Mouse (Mus musculus) gastrocnemius, postnatal 14 days (tissue): Measurements from ENCODE around the gene Tbx19. TPM values are rescaled to one million over a fixed set of nuclear protein-coding genes. Genes with fewer than 3 reads are reported as not detected.

Source experiments
- DNase-seq: peaks from one replicate; pipeline ENCODE4 v3.0.0; 2021; ENCODE audit warnings: mixed read lengths
- intact Hi-C: fragments of 180-260 bp; cut with DNase I; formaldehyde crosslinking; loops from one replicate; pipeline ENCODE4 v1.15.1; 2025; ENCODE audit warnings: low total_unique reads
- total RNA-seq, 2 experiments: library from RNA; stranded (reverse); gene quantifications; 2 replicates each; pipeline ENCODE4 v1.2.3; 2021

The Tbx19 gene
- total RNA-seq, 2 experiments from 2014 or later = not detected

DNA sequence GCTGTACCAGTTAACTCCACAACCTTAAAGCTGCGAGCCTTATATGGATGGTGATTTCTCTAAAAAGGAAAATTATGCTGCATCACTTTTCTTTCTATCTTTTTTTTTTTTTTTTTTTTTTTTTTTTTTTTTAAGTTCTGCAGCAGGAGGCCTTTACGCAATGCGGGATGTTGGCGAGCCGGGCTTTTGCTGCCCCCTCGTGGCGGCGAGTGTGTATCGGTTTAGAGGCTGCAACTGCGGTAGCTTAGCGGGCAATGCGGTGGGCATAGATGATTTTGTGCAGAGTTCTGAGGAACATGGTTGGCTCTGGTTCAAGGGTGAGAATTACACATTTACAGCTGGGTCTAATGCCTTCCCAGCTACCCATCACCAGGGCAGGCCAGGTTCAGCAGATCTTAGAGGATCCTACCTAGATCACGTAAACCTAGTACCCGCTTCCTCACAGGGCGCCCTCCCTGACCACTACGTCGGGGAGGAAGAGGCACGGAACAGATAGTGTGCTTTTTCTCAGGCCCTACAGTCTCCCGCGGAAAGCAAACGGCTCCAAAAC is 40.1 kb downstream of the Tbx19 start:
- intact Hi-C loops = loop anchor here (5.0 kb wide), 1 partner anchor 803 kb away; no protein-coding TSS in a partner anchor
- peak; percentile 88 for DNase-seq

DNA sequence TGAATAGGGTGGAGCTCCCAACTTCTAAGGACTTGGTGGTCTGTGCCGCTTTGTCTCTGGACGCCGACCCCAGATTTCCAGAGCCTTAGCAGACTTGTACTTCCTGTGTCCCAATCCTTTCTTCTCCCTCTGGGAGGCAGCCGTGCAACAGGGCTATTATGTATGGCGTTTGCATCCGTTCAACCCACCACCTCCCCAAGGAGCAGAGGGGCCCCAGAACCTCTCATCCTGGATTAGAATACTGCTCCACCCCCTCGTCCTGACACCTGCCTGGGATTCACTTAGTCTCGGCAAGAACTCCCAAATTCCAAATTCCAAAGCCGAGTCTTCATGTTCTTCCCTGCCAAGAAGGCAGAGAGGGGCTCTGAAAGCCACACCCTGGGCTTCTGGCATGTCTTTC is 40.8 kb downstream of the Tbx19 start:
- intact Hi-C loops = loop anchor here (5.0 to 10.0 kb wide), 3 partner anchors 215 to 802 kb away; no protein-coding TSS in a partner anchor
- no peak for DNase-seq

DNA sequence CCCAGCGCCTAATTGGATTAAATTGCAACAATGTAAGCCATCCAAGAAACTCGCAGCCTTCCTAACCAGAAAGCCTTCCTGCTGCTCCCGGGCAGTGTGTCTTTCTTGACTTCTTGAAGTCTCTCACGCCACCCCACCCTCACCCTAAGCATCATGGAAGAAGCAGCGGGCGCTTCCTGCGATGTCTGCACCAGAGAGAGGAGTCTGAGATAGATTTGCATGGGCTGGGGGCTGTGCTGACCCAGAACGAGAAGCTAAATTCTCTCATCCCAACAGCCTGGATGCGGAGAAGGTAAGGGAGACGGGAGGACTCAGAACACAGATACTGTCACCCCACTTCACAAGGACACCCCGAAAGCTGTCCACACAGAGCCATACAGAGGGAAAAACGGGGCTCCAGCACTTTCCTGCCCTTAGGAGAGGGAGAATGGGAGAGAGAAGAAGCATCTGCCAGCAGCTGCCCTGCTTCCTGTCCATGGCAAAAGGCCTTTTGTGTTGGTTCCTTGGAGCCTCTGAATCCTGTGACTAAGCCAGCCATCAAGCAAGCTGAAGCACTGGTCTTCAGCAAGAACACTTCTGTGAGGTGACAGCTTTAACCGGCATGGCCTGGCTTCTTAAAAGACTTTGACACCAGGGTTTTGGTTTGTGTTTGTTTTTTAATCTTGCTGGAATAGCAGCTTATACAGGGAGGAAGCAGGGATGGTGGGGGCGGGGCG is 41.4 kb downstream of the Tbx19 start:
- DNase-seq = no peak
- intact Hi-C loops = loop anchor here (5.0 to 10.0 kb wide), 2 partner anchors 214 to 752 kb away; no protein-coding TSS in a partner anchor

DNA sequence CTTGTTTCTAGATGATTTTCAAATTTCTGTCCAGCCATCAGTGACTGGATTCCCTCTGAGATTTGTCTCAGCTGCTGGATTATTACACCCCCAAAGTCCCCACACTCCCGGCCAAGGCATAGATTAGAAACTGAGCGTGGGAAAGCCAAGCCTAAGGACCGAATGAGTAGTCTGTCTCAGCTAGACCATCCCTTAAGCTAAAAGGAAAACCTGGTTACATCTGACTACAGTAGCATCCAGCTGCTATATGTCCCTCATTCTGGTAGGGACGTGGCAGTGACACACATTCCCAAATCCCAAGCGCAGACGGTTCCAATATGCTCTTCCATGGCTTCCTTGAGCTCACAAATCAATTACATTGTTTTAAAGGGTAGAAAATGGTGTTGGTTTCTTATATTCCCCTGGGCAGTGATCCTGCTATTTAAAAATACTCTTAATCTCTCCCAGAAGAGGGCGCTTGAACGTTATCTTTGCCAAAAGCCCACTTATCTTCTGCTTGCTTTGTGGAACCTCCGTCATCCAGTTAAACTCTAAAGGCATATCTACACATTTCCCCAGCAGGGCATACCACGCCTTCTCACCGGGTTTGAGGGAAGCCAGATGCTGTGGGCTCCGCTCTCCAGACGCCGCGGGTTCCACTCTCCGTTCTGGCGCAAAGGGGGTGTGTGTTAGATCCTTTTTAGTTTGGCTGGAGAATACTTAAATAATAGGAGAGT is 46.0 kb downstream of the Tbx19 start:
- DNase-seq = no peak

DNA sequence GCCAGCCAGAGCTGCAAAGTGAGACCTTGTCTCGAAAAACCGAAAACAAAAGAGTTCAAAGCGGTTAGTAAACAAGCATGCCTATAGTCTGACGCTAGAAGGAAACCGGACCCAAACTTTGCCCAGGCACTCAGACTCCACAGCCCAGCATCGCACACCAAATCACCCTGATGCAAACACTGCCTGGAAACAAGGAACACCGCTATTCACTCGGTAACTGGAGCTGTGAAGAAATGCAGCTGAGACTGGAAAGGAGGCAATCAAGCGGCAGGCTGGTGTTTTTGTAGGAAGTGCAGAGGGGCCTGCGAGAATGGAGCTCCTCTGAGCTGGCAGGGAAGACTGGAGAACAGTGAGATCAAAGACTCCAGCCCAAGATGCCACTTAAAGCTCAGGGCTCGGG is 46.9 kb downstream of the Tbx19 start:
- intact Hi-C loops = loop anchor here (10.0 kb wide), 1 partner anchor 209 kb away; no protein-coding TSS in a partner anchor
- no peak for DNase-seq

More for the DNA sequence above, 46.0 kb downstream of the Tbx19 start:
- intact Hi-C loops = loop anchor here (5.0 to 10.0 kb wide), 2 partner anchors 210 to 747 kb away; no protein-coding TSS in a partner anchor

DNA sequence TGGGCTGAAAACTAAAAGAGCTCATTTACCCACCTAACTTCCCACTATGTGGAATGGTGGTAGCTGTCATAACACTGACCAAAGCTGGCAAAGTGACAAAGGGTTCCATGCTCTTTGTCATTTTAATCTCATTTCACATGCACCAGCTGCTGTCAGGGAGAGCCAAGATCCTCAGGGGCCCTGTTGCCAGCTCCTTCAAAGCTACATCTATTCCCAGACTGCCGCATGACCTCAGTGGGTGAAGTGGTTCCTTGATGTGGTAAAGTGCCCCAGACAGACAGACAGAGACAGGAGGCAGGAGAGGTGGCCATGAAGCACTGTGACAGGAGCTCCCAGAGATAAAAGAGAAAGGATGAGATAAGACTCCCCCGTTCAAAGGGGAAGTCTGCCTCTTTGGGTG is 49.9 kb downstream of the Tbx19 start:
- intact Hi-C loops = loop anchor here (10.0 kb wide), 1 partner anchor 206 kb away; no protein-coding TSS in a partner anchor
- no peak for DNase-seq

DNA sequence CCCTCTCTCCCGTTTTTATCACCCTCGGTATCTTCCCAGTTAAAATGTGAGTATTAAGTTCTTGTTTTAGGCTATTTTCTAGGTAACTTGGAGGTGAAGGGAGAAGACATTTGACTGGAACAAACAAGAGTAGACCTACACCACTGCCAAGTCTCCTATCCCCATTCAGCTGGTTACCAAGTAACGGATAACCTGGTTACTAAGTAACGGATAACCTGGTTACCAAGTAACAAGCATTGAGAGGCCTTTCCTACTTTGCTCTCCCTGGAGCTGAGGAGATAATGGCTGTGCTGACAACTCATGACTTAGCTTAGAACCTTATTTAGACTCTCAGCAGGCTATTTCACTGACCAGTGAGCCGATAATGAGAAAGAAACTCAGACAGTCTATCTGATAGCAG is 51.4 kb downstream of the Tbx19 start:
- intact Hi-C loops = no loop called here
- DNase-seq = no peak

DNA sequence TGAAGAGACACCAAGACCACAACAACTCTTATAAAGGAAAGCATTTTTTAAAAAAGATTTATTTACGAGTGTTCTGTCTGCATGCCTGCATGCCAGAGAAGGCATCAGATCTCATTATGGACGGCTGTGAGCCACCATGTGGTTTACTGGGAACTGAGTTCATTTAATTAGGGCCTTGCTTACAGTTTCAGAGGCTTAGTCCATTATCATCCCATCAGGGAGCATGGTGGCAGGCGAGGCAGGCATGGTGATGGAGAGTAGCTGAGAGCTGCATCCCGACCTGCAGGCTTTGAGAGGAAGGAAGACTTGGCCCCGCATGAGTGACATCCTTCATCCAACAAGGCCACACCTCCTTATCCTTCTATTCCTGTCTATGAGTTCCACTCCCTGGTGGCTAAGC is 52.1 kb downstream of the Tbx19 start:
- intact Hi-C loops = no loop called here

DNA sequence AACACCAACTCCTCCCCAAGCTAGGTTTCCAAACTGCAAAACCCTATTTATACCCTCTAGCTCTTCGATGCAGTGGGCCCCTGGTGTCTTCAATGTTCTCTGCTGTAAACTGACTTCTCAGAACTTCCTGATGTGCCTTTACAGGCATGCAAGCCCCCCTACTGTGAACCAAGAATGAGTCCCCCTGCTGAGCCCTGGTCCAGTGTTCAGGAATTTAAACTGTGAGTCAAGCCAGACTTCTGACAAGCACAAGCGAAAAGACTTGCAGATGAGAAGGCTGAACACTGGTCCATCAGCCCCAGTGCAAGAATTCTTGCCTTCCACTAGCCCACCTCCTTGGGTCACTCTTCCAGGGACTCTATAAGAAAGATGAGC is 54.6 kb downstream of the Tbx19 start:
- intact Hi-C loops = no loop called here
- no peak for DNase-seq

More for the DNA sequence above, 52.1 kb downstream of the Tbx19 start:
- DNase-seq = no peak

DNA sequence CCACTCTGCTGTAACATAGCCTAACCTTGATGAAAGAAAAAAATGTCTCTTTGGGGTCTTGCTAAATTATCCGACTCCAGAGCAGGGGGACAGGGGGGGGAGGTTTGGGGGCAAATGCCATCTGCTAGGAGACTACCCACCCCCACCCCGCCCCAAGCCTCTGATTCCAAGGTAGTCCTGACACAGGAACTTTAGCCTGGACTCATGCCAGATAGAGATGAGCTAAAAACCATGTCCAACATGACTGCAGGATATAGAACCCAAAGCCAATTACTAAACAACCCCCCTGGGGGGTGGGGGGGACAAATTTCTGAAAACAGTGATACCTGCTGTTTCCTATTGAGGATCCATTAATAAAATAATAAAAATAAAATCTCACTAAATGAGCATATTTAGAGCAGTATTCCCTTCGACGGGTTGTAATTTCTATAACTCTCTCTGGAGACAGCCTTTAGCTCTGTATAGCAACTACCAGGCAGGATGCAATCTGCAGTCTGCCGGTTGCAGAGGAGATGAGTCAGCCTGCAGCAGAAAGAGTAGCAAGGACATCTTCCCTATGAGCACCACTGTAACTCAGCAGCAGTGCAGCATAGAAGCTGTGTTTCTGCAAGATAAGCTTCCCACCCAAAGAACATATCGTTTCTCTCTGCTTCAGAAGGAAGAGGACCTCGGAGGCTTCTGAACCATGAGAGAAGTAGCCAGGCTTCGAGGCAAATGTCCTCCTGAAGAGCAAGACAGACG is 55.1 kb downstream of the Tbx19 start:
- no peak for DNase-seq
- intact Hi-C loops = no loop called here

DNA sequence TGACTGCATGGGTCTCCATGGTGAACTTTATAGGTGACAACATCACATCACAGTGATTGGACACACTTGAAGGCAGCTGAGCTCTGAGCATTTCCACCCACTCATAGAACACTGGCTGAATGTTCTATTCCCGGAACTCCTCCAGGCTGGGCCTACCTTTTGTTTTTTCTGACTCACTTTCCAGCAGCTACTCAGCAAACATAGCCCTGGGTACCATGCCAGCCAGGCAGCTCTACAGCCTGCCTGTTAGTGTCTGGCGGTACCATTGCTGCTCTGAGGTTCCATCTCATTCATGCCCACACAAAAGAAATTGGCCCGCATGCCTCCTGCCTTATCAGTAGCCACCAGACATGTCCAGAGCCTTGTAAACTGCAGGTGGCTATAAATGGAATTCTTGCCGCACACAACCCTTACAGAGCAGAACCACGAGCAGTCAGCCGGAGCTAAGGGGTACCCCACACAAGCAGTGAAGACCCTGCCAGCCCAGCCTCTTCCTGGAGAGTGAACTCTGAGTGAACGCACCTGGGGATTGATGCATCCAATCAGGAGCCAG is 55.8 kb downstream of the Tbx19 start:
- intact Hi-C loops = no loop called here
- DNase-seq = no peak

DNA sequence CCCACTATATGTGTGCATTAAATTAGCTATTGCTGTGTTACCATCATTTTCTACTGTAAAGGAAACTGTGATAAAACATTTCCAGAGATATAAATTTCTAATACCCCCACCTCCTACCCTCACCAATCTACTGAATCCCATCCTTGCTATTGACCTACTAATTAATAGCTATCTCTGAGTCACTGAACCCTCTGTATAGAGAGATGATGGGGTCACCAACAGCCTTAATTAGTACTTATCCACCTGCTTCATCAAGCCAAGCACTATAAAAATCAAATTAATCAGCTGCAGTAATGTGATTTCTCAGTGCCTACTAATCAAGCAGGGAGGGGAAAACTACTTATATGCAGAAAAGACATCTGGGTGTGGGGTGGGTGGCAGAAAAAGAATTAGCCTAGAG is 61.0 kb downstream of the Tbx19 start:
- intact Hi-C loops = no loop called here

DNA sequence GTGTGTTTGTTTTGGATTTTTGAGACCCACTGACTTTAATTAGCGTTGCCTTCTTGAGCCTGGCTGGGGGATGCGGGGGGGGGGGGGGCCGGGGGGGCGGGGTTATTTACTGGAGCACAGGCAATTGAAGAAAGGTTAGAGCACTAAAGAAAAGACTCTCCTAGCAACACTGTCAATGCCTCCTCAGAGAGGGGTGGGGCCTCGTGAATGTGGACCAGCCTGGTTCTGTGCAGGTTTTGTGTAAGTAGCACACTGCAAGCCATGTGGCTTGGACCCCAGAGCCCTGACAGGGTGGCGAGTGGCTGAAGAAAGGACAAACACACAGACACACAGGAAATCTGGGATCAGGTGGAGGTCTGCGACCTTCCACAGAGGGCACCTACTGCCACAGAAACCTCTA is 65.7 kb downstream of the Tbx19 start:
- intact Hi-C loops = no loop called here
- no peak for DNase-seq

More for the DNA sequence above, 61.0 kb downstream of the Tbx19 start:
- no peak for DNase-seq

DNA sequence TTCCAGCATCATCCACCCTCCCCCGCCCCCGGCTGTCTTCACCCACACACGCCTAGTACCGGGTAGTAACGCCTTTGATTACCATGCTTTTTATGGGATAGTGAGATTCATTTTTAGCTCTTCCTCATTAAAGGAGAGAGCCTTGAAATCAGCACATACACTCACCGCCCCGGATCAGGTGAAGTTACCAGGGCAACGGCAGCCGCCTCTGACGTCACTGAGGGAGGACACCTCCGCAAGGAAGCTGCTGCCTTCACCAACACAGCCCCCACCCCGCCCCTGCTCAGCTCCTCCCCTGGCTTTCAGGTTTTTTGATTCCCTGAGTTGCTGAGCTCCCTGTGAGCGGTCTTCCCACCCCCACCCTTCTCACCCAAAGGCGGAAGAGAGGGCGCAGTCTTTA is 68.9 kb downstream of the Tbx19 start:
- intact Hi-C loops = no loop called here

DNA sequence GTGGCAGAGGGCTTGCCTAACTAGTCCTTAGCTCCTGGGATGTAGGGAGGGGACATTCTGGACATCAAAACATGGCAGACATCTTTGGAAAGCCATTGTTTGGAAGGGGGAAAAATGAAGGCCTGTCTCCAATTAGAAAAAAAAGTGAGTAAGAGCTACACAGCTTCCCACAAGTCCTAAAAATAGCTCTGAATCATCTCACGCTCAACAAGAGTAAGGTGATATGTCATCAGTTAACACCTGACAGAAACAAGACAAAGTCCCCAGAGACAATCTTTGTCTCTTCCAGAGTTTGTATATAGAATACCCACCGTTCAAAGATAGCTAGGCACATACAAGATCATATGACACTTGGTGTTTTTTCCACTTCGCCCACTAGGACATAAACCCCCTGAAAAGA is 71.0 kb downstream of the Tbx19 start:
- no peak for DNase-seq
- intact Hi-C loops = no loop called here

More for the DNA sequence above, 68.9 kb downstream of the Tbx19 start:
- no peak for DNase-seq

Other genes with a start within 250 kb of the Tbx19 start
- not detected for gene Xcl1, start 225.2 kb downstream of the Tbx19 start, total RNA-seq
- 10 to 100 TPM in 1 of 2 experiments, 1 to 10 TPM in 1; 8.9 to 10.5 TPM for gene Sft2d2, start 33.7 kb upstream of the Tbx19 start, total RNA-seq
- 10 to 100 TPM; 22.1 TPM for gene Tiprl, start 76.2 kb upstream of the Tbx19 start, total RNA-seq
- 1 to 10 TPM; 2.5 to 3.0 TPM for gene Gpr161, start 135.0 kb upstream of the Tbx19 start, total RNA-seq